Mouse (Mus musculus): ENCODE data around the gene Mrps14. TPM values are rescaled to one million over a fixed set of nuclear protein-coding genes. Genes with fewer than 3 reads are reported as not detected.

The Mrps14 gene
- total and polyA plus RNA-seq, 3 experiments = 1.3 to 240 (median 57.9) TPM

DNA sequence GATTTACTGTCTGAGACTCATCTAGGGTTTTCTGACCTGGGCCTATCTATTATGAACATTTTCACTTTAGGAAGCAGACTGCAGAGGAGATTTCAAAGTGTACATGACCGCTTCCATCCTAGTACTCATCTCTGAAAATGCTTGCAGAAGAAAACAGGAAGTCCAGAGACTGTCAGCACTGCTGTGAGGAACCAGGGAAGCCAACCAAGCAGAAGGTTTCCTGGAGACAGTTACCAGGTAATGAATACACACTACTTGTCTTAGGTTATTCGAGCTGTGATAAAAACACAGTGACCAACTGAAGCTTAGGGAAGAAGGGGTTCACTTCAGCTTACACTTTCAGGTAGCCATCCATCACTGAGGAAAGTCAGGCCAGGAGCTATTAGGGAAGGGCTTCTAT, 50.9 kb downstream of the Mrps14 start:
- H3K4me1 ChIP-seq (ENCODE audit: insufficient read depth, low read depth, low read length) = peaks cover 3% of the 10 kb centered on the region; the same call in 1 of the 2 replicates
- H3K9me3 ChIP-seq (replicated peaks) = no peaks in the 10 kb centered on the region
- H3K4me3 ChIP-seq (ENCODE audit: low read depth, low read length) = no peak overlapping the region
- no peaks in the 10 kb centered on the region for H3K27me3 ChIP-seq (ENCODE audit: insufficient read depth, low read length)
- TF ChIP-seq GATA2 (IDR thresholded peaks at IDR 0.05; ENCODE audit: borderline replicate concordance, low read depth, low read length) (no peak), GATA1 (IDR thresholded peaks at IDR 0.05; ENCODE audit: borderline replicate concordance, low read length) (no peak), POLR2AphosphoS5 (IDR thresholded peaks at IDR 0.05; ENCODE audit: insufficient replicate concordance, low read depth, low read length) (no peak), CTCF (IDR thresholded peaks at IDR 0.05; ENCODE audit: low read depth, low read length) (no peak), TAL1 (conservative IDR thresholded peaks at IDR 0.05; ENCODE audit: low read depth, low read length) (no peak)
- ATAC-seq (ENCODE audit: extremely low read depth, insufficient number of reproducible peaks, low FRiP score, poor library complexity, severe bottlenecking) (peak; percentile 15; the same call in 1 of the 2 replicates), DNase-seq (ENCODE audit: low spot score) (no peak)
- peaks cover 39% of the 10 kb centered on the region for H3K36me3 ChIP-seq (replicated peaks)

DNA sequence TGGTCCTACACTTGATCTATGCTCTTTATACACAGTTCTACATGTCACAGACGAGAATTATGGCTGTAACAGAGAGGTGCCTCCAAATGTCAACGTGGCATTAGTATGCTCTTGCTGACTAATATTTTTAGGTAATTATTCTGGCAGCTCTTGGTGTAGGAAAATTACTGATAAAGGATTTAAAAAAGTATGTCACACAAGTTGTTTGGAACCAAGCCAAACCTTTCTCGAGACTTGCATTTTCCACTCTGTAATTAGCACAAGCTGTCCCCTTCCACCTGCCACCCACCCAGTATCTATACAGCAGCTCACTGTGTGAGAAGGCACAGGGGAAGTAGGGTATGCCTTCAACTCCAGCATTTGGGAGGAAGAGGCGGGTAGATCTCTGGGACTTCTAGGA, 51.8 kb downstream of the Mrps14 start:
- H3K27me3 ChIP-seq (ENCODE audit: insufficient read depth, low read length) = no peaks in the 10 kb centered on the region
- no peak overlapping the region for H3K4me3 ChIP-seq (ENCODE audit: low read depth, low read length)
- DNase-seq (ENCODE audit: low spot score) (no peak), ATAC-seq (ENCODE audit: extremely low read depth, insufficient number of reproducible peaks, low FRiP score, poor library complexity, severe bottlenecking) (no peak)
- peaks cover 39% of the 10 kb centered on the region for H3K36me3 ChIP-seq (replicated peaks)
- H3K4me1 ChIP-seq (ENCODE audit: insufficient read depth, low read depth, low read length) = peaks cover 3% of the 10 kb centered on the region; the same call in 1 of the 2 replicates
- no peaks in the 10 kb centered on the region for H3K9me3 ChIP-seq (replicated peaks)
- no peak for TF ChIP-seq GATA1 (IDR thresholded peaks at IDR 0.05; ENCODE audit: borderline replicate concordance, low read length)
- no peak for TF ChIP-seq POLR2AphosphoS5 (IDR thresholded peaks at IDR 0.05; ENCODE audit: insufficient replicate concordance, low read depth, low read length)
- TF ChIP-seq TAL1 (conservative IDR thresholded peaks at IDR 0.05; ENCODE audit: low read depth, low read length) = no peak
- no peak for TF ChIP-seq GATA2 (IDR thresholded peaks at IDR 0.05; ENCODE audit: borderline replicate concordance, low read depth, low read length)
- no peak for TF ChIP-seq CTCF (IDR thresholded peaks at IDR 0.05; ENCODE audit: low read depth, low read length)

DNA sequence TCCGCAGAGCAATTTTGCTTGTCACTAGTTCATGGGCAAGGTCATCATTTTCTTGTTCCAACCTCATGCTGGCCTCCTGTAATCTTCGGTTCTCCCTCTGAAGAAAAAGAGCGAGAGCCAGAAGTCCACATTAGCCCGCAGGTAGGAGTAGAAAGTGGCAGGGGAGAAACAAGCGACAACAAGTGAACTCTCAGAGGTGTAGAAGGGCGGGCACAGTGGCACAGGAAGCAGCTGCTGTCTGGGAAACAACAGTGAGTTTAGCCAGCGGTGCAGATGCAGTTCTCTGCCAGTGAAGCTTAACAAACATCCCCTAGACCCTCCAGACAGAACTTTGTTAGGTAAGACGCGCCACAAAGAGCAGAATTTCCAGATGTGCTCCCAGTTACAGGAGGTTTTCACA, 52.5 kb downstream of the Mrps14 start:
- no peak for DNase-seq (ENCODE audit: low spot score)
- Histone ChIP-seq H3K27me3 (ENCODE audit: insufficient read depth, low read length) (no peaks in the 10 kb centered on the region), H3K4me1 (ENCODE audit: insufficient read depth, low read depth, low read length) (peaks cover 3% of the 10 kb centered on the region; the same call in 1 of the 2 replicates), H3K36me3 (replicated peaks) (peaks cover 35% of the 10 kb centered on the region), H3K4me3 (ENCODE audit: low read depth, low read length) (no peak overlapping the region), H3K9me3 (replicated peaks) (no peaks in the 10 kb centered on the region)
- TF ChIP-seq CTCF (IDR thresholded peaks at IDR 0.05; ENCODE audit: low read depth, low read length) (no peak), POLR2AphosphoS5 (IDR thresholded peaks at IDR 0.05; ENCODE audit: insufficient replicate concordance, low read depth, low read length) (no peak), TAL1 (conservative IDR thresholded peaks at IDR 0.05; ENCODE audit: low read depth, low read length) (no peak), GATA1 (IDR thresholded peaks at IDR 0.05; ENCODE audit: borderline replicate concordance, low read length) (no peak), GATA2 (IDR thresholded peaks at IDR 0.05; ENCODE audit: borderline replicate concordance, low read depth, low read length) (no peak)
- ATAC-seq (ENCODE audit: extremely low read depth, insufficient number of reproducible peaks, low FRiP score, poor library complexity, severe bottlenecking) = no peak

DNA sequence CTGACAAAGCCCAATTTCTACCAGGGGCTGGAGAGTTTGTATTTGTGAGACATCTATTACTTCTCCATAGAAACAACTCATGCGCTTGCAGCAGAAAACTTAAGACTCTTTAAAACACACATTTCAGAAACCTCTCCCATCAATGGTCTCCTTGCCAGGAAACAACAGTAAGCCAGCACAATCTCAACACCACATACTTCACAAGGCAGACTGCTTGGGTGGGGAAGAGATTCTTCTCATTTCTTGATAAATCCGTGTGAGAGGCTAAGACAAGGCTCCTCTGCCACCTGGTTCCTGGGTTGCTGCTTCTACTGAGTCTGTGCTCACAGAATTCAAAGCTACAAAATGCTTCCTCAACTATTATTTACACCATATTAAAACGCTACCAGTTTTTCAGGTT, 54.8 kb downstream of the Mrps14 start:
- H3K4me1 ChIP-seq (ENCODE audit: insufficient read depth, low read depth, low read length) = peaks cover 3% of the 10 kb centered on the region; the same call in 1 of the 2 replicates
- ATAC-seq (ENCODE audit: extremely low read depth, insufficient number of reproducible peaks, low FRiP score, poor library complexity, severe bottlenecking) = no peak
- no peaks in the 10 kb centered on the region for H3K27me3 ChIP-seq (ENCODE audit: insufficient read depth, low read length)
- peaks cover 35% of the 10 kb centered on the region for H3K36me3 ChIP-seq (replicated peaks)
- DNase-seq (ENCODE audit: low spot score) = no peak
- H3K9me3 ChIP-seq (replicated peaks) = no peaks in the 10 kb centered on the region
- no peak overlapping the region for H3K4me3 ChIP-seq (ENCODE audit: low read depth, low read length)
- TF ChIP-seq CTCF (IDR thresholded peaks at IDR 0.05; ENCODE audit: low read depth, low read length) = no peak
- TF ChIP-seq POLR2AphosphoS5 (IDR thresholded peaks at IDR 0.05; ENCODE audit: insufficient replicate concordance, low read depth, low read length) = no peak
- TF ChIP-seq GATA2 (IDR thresholded peaks at IDR 0.05; ENCODE audit: borderline replicate concordance, low read depth, low read length) = no peak
- no peak for TF ChIP-seq TAL1 (conservative IDR thresholded peaks at IDR 0.05; ENCODE audit: low read depth, low read length)
- TF ChIP-seq GATA1 (IDR thresholded peaks at IDR 0.05; ENCODE audit: borderline replicate concordance, low read length) = no peak

DNA sequence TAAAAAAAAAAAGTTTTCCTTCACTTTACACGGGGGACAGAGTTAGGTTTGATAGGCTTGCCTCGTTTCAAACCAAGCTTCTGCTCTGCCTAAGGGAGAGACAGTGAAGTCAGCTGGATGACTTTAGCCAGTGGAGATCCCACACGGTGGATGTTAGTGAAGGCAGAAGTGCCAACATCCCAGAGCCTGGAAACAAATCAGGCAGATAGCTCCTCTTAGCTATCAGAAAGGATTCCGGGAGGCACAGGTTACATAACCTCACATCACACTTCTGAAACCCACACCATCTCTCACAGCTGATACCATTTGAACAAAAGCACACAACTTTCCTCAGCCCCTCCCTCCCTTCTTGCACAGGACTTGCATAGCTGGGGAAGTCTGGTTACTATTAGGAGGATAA, 55.8 kb downstream of the Mrps14 start:
- TF ChIP-seq GATA1 (IDR thresholded peaks at IDR 0.05; ENCODE audit: borderline replicate concordance, low read length) (no peak), CTCF (IDR thresholded peaks at IDR 0.05; ENCODE audit: low read depth, low read length) (no peak), POLR2AphosphoS5 (IDR thresholded peaks at IDR 0.05; ENCODE audit: insufficient replicate concordance, low read depth, low read length) (no peak), TAL1 (conservative IDR thresholded peaks at IDR 0.05; ENCODE audit: low read depth, low read length) (no peak), GATA2 (IDR thresholded peaks at IDR 0.05; ENCODE audit: borderline replicate concordance, low read depth, low read length) (no peak)
- peaks cover 6% of the 10 kb centered on the region; the same call in 1 of the 2 replicates for H3K4me1 ChIP-seq (ENCODE audit: insufficient read depth, low read depth, low read length)
- H3K27me3 ChIP-seq (ENCODE audit: insufficient read depth, low read length) = no peaks in the 10 kb centered on the region
- DNase-seq (ENCODE audit: low spot score) (no peak), ATAC-seq (ENCODE audit: extremely low read depth, insufficient number of reproducible peaks, low FRiP score, poor library complexity, severe bottlenecking) (no peak)
- H3K4me3 ChIP-seq (ENCODE audit: low read depth, low read length) = no peak overlapping the region
- H3K36me3 ChIP-seq (replicated peaks) = peaks cover 43% of the 10 kb centered on the region
- no peaks in the 10 kb centered on the region for H3K9me3 ChIP-seq (replicated peaks)

DNA sequence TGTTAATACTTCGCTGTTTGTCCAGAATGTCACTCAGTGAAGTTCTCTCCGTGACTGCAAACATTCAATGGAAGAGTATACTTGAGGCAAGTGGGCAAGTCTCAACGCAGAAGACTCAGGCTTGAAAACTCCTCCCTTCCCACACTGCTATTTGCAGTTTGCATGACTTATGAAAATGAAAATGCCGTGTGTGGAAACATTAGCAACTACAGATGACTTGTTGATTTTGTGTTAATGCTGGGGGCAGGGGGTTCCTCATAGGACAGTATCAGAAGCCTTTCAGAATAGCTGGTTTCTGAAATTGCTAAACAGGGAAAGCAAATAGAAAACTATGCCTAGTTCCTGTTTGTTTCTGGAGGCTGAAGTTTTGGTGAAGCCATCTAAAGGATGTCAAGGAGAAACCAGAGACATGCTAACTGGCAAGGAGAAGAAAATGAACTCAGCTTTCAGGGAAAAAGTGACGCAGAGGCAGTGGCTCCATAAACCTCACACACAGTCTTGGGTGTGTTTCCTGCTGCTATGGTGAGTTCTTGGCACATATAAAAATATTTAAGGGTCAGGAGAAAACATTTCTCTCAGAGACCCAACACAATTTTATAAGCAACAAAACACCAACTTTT, 56.5 kb downstream of the Mrps14 start:
- peaks cover 6% of the 10 kb centered on the region; the same call in 1 of the 2 replicates for H3K4me1 ChIP-seq (ENCODE audit: insufficient read depth, low read depth, low read length)
- no peak for TF ChIP-seq POLR2AphosphoS5 (IDR thresholded peaks at IDR 0.05; ENCODE audit: insufficient replicate concordance, low read depth, low read length)
- TF ChIP-seq CTCF (IDR thresholded peaks at IDR 0.05; ENCODE audit: low read depth, low read length) = no peak
- TF ChIP-seq GATA2 (IDR thresholded peaks at IDR 0.05; ENCODE audit: borderline replicate concordance, low read depth, low read length) = no peak
- no peak for TF ChIP-seq TAL1 (conservative IDR thresholded peaks at IDR 0.05; ENCODE audit: low read depth, low read length)
- TF ChIP-seq GATA1 (IDR thresholded peaks at IDR 0.05; ENCODE audit: borderline replicate concordance, low read length) = no peak
- H3K4me3 ChIP-seq (ENCODE audit: low read depth, low read length) = no peak overlapping the region
- no peak for DNase-seq (ENCODE audit: low spot score)
- peaks cover 41% of the 10 kb centered on the region for H3K36me3 ChIP-seq (replicated peaks)
- ATAC-seq (ENCODE audit: extremely low read depth, insufficient number of reproducible peaks, low FRiP score, poor library complexity, severe bottlenecking) = no peak
- no peaks in the 10 kb centered on the region for H3K9me3 ChIP-seq (replicated peaks)
- H3K27me3 ChIP-seq (ENCODE audit: insufficient read depth, low read length) = no peaks in the 10 kb centered on the region

Other genes with a start within 250 kb of the Mrps14 start
- gene 4930523C07Rik, start 150.8 kb upstream of the Mrps14 start, total RNA-seq (2014; fragmentation: Nextera tagmentation) = 15.9 TPM in 1 of 2 replicates, not detected in the other
- gene 4930523C07Rik, start 150.8 kb upstream of the Mrps14 start, total RNA-seq (2017) = 0.23 and 0.33 TPM in 2 replicates
- not detected in 2 replicates for gene 4930523C07Rik, start 150.8 kb upstream of the Mrps14 start, polyA plus RNA-seq (2012)
- not detected in 2 replicates for gene Tnn, start 41.6 kb upstream of the Mrps14 start, total RNA-seq (2014; fragmentation: Nextera tagmentation)
- gene Tnn, start 41.6 kb upstream of the Mrps14 start, total RNA-seq (2017) = under 0.01 and 0.05 TPM in 2 replicates
- gene Tnn, start 41.6 kb upstream of the Mrps14 start, polyA plus RNA-seq (2012) = not detected in 2 replicates
- gene Cacybp, start 17.7 kb downstream of the Mrps14 start, total RNA-seq (2014; fragmentation: Nextera tagmentation) = 225 and 301 TPM in 2 replicates
- gene Cacybp, start 17.7 kb downstream of the Mrps14 start, total RNA-seq (2017) = 151 and 185 TPM in 2 replicates
- gene Cacybp, start 17.7 kb downstream of the Mrps14 start, polyA plus RNA-seq (2012) = 81.0 and 83.8 TPM in 2 replicates

Data from G1E (cell line).